Comparison of ENCODE assay signal across 17 mouse cellular contexts in genomic region chr10:3898068-3898467, GRCm38 (mm10).
A peak's percentile ranks its signal among the peaks of the same experiment; 100 is the strongest.
DNase-seq lines count a peak whose midpoint lies in the region; ATAC-seq and TF ChIP-seq lines count a peak whose summit lies in the region.
"Had no signal": no experiment of that assay in that cellular context is flagged by ENCODE, and none has a peak within 500 bp of the region (broad histone marks: within the 10 kb centered on the region; RNA-seq: fewer than 3 reads in every experiment).

No protein-coding gene starts in this region.

- no peaks in the 10 kb centered on the region for H3K27me3 ChIP-seq in heart, postnatal 0 days (ENCODE audit: control insufficient read depth, insufficient read depth, low read length)
- no peaks in the 10 kb centered on the region for H3K27me3 ChIP-seq in midbrain, embryonic 16.5 days (ENCODE audit: control insufficient read depth, insufficient read depth, low read depth, low read length)
- H3K27me3 ChIP-seq: liver, embryonic 12.5 days; midbrain, embryonic 12.5 days had no signal

- no peak overlapping the region for H3K4me2 ChIP-seq in heart, postnatal 0 days (ENCODE audit: low read depth, low read length)
- no peak overlapping the region for H3K4me2 ChIP-seq in midbrain, embryonic 16.5 days (ENCODE audit: low read length)
- H3K4me2 ChIP-seq: liver, embryonic 12.5 days; lung, embryonic 14.5 days; midbrain, embryonic 12.5 days had no signal

- 42% methylated on average over 3 of the region's 3 CpGs for WGBS in heart, postnatal 0 days
- WGBS in olfactory bulb, adult 2 months = 19% methylated on average over 3 of the region's 3 CpGs
- 70% methylated on average over 3 of the region's 3 CpGs for WGBS in midbrain, embryonic 16.5 days

- intact Hi-C loops in heart, postnatal 36 days (cut with DNase I) = no loop called here
- intact Hi-C loops in left cerebral cortex, adult 2 months (cut with DNase I) = no loop called here

- no peak for TF ChIP-seq EP300 in heart, postnatal 0 days (IDR thresholded peaks at IDR 0.05; ENCODE audit: low read depth)

- no peaks in the 10 kb centered on the region for H3K4me1 ChIP-seq in heart, postnatal 0 days (ENCODE audit: control insufficient read depth, insufficient read depth)
- peaks cover 2% of the 10 kb centered on the region; the same call in 1 of the 2 replicates for H3K4me1 ChIP-seq in cortical plate, adult 2 months (ENCODE audit: control insufficient read depth, insufficient read depth, low read length)
- H3K4me1 ChIP-seq in olfactory bulb, adult 2 months (ENCODE audit: control insufficient read depth, insufficient read depth, low read length) = peaks cover 7% of the 10 kb centered on the region
- no peaks in the 10 kb centered on the region for H3K4me1 ChIP-seq in midbrain, embryonic 16.5 days (ENCODE audit: control insufficient read depth, insufficient read depth, low read length)
- H3K4me1 ChIP-seq: liver, embryonic 12.5 days had no signal

- no peak for DNase-seq in heart, postnatal 0 days (ENCODE audit: low spot score)
- no peak for DNase-seq in heart, postnatal 36 days
- DNase-seq in left cerebral cortex, adult 2 months (ENCODE audit: extremely low spot score in 1 of 2, low spot score in 2 of 2) = no peak
- no peak for DNase-seq in left cerebral cortex, adult 11 months (ENCODE audit: low spot score)
- DNase-seq: cerebellum, adult 11 months; cerebellum, postnatal 14 days; gastrocnemius, postnatal 36 days; layer of hippocampus, postnatal 36 days; left cerebral cortex, postnatal 4 days; lung, embryonic 14.5 days; thymus, postnatal 4 days had no signal

- ATAC-seq in heart, postnatal 0 days (ENCODE audit: insufficient read depth, low read depth) = no peak
- no peak for ATAC-seq in midbrain, embryonic 16.5 days
- ATAC-seq: liver, embryonic 12.5 days had no signal

- 0 out of 2 replicates have a peak overlapping the region, but pooled peaks have one; percentile 27 for H3K27ac ChIP-seq in heart, postnatal 0 days (ENCODE audit: low read depth)
- peak overlapping the region; percentile 7; the same call in 1 of the 2 replicates for H3K27ac ChIP-seq in left cerebral cortex, adult 2 months
- peak overlapping the region; percentile 6; the same call in 1 of the 2 replicates for H3K27ac ChIP-seq in cortical plate, adult 2 months (ENCODE audit: insufficient read depth, low read length)
- peak overlapping the region; percentile 20; the same call in 1 of the 2 replicates for H3K27ac ChIP-seq in olfactory bulb, adult 2 months (ENCODE audit: insufficient read depth, low read depth, low read length)
- no peak overlapping the region for H3K27ac ChIP-seq in midbrain, embryonic 16.5 days (ENCODE audit: low read length)
- H3K27ac ChIP-seq: hindbrain, embryonic 10.5 days; liver, embryonic 12.5 days; midbrain, embryonic 12.5 days had no signal

- no peaks in the 10 kb centered on the region for H3K9me3 ChIP-seq in heart, postnatal 0 days (replicated peaks; ENCODE audit: control insufficient read depth, low read length)
- no peaks in the 10 kb centered on the region for H3K9me3 ChIP-seq in midbrain, embryonic 16.5 days (replicated peaks; ENCODE audit: control insufficient read depth, low read length, poor library complexity, severe bottlenecking)
- H3K9me3 ChIP-seq: hindbrain, embryonic 10.5 days; liver, embryonic 12.5 days; midbrain, embryonic 12.5 days had no signal

- TF ChIP-seq CTCF in heart, postnatal 0 days (IDR thresholded peaks at IDR 0.05; ENCODE audit: low read depth) = no peak
- no peak for TF ChIP-seq CTCF in left cerebral cortex, adult 2 months (IDR thresholded peaks at IDR 0.05)
- no peak for TF ChIP-seq CTCF in cortical plate, adult 2 months (IDR thresholded peaks at IDR 0.05; ENCODE audit: extremely low read depth, insufficient read depth, low read length)
- no peak for TF ChIP-seq CTCF in olfactory bulb, adult 2 months (IDR thresholded peaks at IDR 0.05; ENCODE audit: insufficient read depth, low read depth, low read length)

- TF ChIP-seq POLR2A in cortical plate, adult 2 months (IDR thresholded peaks at IDR 0.05; ENCODE audit: extremely low read depth, insufficient read depth, low read length) = no peak
- no peak for TF ChIP-seq POLR2A in olfactory bulb, adult 2 months (IDR thresholded peaks at IDR 0.05; ENCODE audit: insufficient read depth, low read depth, low read length)

- H3K4me3 ChIP-seq in heart, postnatal 0 days (ENCODE audit: low read depth, low read length) = no peak overlapping the region
- H3K4me3 ChIP-seq in left cerebral cortex, adult 2 months = no peak overlapping the region
- no peak overlapping the region for H3K4me3 ChIP-seq in cortical plate, adult 2 months (ENCODE audit: insufficient read depth, low read length)
- no peak overlapping the region for H3K4me3 ChIP-seq in olfactory bulb, adult 2 months (ENCODE audit: insufficient read depth, low read depth, low read length)
- H3K4me3 ChIP-seq in midbrain, embryonic 16.5 days (ENCODE audit: low read depth, low read length) = no peak overlapping the region
- H3K4me3 ChIP-seq: hindbrain, embryonic 10.5 days; liver, embryonic 12.5 days; midbrain, embryonic 12.5 days had no signal

- no peaks in the 10 kb centered on the region for H3K36me3 ChIP-seq in heart, postnatal 0 days (replicated peaks; ENCODE audit: control insufficient read depth, insufficient read depth, low read length)
- no peaks in the 10 kb centered on the region for H3K36me3 ChIP-seq in midbrain, embryonic 16.5 days (ENCODE audit: control insufficient read depth, insufficient read depth, low read length)
- H3K36me3 ChIP-seq: hindbrain, embryonic 10.5 days; liver, embryonic 12.5 days; midbrain, embryonic 12.5 days had no signal

- H3K9ac ChIP-seq in heart, postnatal 0 days (replicated peaks; ENCODE audit: low read depth, low read length) = no peak overlapping the region
- no peak overlapping the region for H3K9ac ChIP-seq in midbrain, embryonic 16.5 days (ENCODE audit: low read depth, low read length)
- H3K9ac ChIP-seq: liver, embryonic 12.5 days; lung, embryonic 14.5 days; midbrain, embryonic 12.5 days had no signal
